ENCODE assay signal across 9 mouse cellular contexts in the genomic region with DNA sequence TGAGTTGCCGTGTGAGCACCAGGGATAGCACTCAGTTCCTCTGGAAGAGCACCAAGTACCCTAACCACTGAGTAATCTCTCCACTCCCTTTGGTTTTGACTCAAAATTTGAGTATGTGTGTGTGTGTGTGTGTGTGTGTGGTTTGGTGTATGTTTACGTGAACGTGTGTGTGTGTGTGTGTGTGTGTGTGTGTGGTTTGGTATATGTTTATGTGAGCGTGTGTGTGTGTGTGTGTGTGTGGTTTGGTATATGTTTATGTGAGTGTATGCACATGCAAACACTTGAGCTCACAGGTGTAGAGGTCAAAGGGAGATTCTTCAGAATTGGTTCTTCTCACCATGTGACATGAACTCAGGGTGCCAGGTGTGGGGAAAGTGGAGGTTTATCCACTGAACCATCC. TPM values are rescaled to one million over a fixed set of nuclear protein-coding genes. Genes with fewer than 3 reads are reported as not detected.
DNase-seq lines count a peak whose midpoint lies in the region; ATAC-seq lines count a peak whose summit lies in the region.
"Had no signal": no experiment of that assay in that cellular context is flagged by ENCODE, and none has a peak within 500 bp of the region (broad histone marks: within the 10 kb centered on the region; RNA-seq: fewer than 3 reads in every experiment).

No protein-coding gene starts in this region.

- DNase-seq in heart, embryonic 10.5 days (ENCODE audit: low spot score): peak; percentile 82
- DNase-seq in heart, postnatal 14 days: no peak
- peak; percentile 20 for DNase-seq in CD4-positive helper T cell, adult 2 months (ENCODE audit: low read depth, low spot score)
- no peak for DNase-seq in testis, postnatal 14 days (ENCODE audit: low spot score)
- no peak for DNase-seq in thymus, postnatal 0 days (ENCODE audit: low spot score)
- DNase-seq in layer of hippocampus, adult 11-12 months (ENCODE audit: low spot score): no peak
- DNase-seq: thymus, postnatal 25 days had no signal

- no peaks in the 10 kb centered on the region for H3K4me1 ChIP-seq in heart, embryonic 10.5 days
- H3K4me1 ChIP-seq in hindbrain, embryonic 12.5 days: no peaks in the 10 kb centered on the region

- no peaks in the 10 kb centered on the region for H3K9me3 ChIP-seq in heart, embryonic 10.5 days
- no peaks in the 10 kb centered on the region for H3K9me3 ChIP-seq in hindbrain, embryonic 12.5 days (replicated peaks)

- H3K36me3 ChIP-seq in heart, embryonic 10.5 days: no peaks in the 10 kb centered on the region
- no peaks in the 10 kb centered on the region for H3K36me3 ChIP-seq in hindbrain, embryonic 12.5 days

- no peak overlapping the region for H3K4me3 ChIP-seq in heart, embryonic 10.5 days
- H3K4me3 ChIP-seq in hindbrain, embryonic 12.5 days: no peak overlapping the region

- H3K27me3 ChIP-seq in heart, embryonic 10.5 days (ENCODE audit: insufficient read depth, poor library complexity, severe bottlenecking): no peaks in the 10 kb centered on the region
- no peaks in the 10 kb centered on the region for H3K27me3 ChIP-seq in hindbrain, embryonic 12.5 days

- no peak overlapping the region for H3K9ac ChIP-seq in hindbrain, embryonic 12.5 days

- WGBS in heart, embryonic 10.5 days: 56% methylated on average over 4 of the region's 4 CpGs
- WGBS in hindbrain, embryonic 12.5 days: 66% methylated on average over 4 of the region's 4 CpGs

- ATAC-seq in hindbrain, embryonic 12.5 days (ENCODE audit: low FRiP score): peak; percentile 94
- ATAC-seq in megakaryocyte progenitor cell, adult 5-6 weeks (replicated peaks; ENCODE audit: poor library complexity): peak; percentile 71

- intact Hi-C loops in heart, postnatal 14 days (cut with DNase I): no loop called here

- no peak overlapping the region for H3K4me2 ChIP-seq in hindbrain, embryonic 12.5 days (replicated peaks)

- H3K27ac ChIP-seq in heart, embryonic 10.5 days: no peak overlapping the region
- H3K27ac ChIP-seq in hindbrain, embryonic 12.5 days: no peak overlapping the region

RNA-seq across cellular contexts. Expression of a gene that starts 11.7 kb away (rescaled TPM):
- 3.8 and 5.0 TPM in 2 replicates for polyA plus RNA-seq in heart, embryonic 10.5 days (2016; fragmentation: Nextera tagmentation; extraction: Ambion mirVana)
- total RNA-seq in heart, postnatal 14 days (2021): under 1 TPM; 0.43 to 0.51 TPM
- 1.5 and 2.0 TPM in 2 replicates for polyA plus RNA-seq in hindbrain, embryonic 12.5 days (2016; fragmentation: Nextera tagmentation; extraction: Ambion mirVana)
- 1.0 TPM in 1 of 2 replicates, not detected in the other for total RNA-seq in megakaryocyte progenitor cell, adult 5-6 weeks (2015)
- not detected in 2 replicates for total RNA-seq in megakaryocyte progenitor cell, adult 5-6 weeks (2017)
- 0.19 TPM in 1 of 2 replicates, not detected in the other for polyA plus RNA-seq in thymus, postnatal 0 days (2015; fragmentation: Nextera tagmentation; extraction: Ambion mirVana)

RNA-seq across cellular contexts. Expression of a gene that starts 31.0 kb away (rescaled TPM):
- polyA plus RNA-seq in heart, embryonic 10.5 days (2016; fragmentation: Nextera tagmentation; extraction: Ambion mirVana): 2.3 and 3.9 TPM in 2 replicates
- 1 to 10 TPM in 1 of 2 experiments, under 1 TPM in 1; 0.37 to 1.8 TPM for total RNA-seq in heart, postnatal 14 days (2021)
- 26.8 and 27.4 TPM in 2 replicates for polyA plus RNA-seq in hindbrain, embryonic 12.5 days (2016; fragmentation: Nextera tagmentation; extraction: Ambion mirVana)
- 0.32 and 0.37 TPM in 2 replicates for total RNA-seq in megakaryocyte progenitor cell, adult 5-6 weeks (2015)
- total RNA-seq in megakaryocyte progenitor cell, adult 5-6 weeks (2017): 0.21 and 0.27 TPM in 2 replicates
- 0.81 and 1.1 TPM in 2 replicates for polyA plus RNA-seq in thymus, postnatal 0 days (2015; fragmentation: Nextera tagmentation; extraction: Ambion mirVana)

RNA-seq across cellular contexts. Expression of a gene that starts 40.9 kb away (rescaled TPM):
- polyA plus RNA-seq in heart, embryonic 10.5 days (2016; fragmentation: Nextera tagmentation; extraction: Ambion mirVana): 18.3 and 19.7 TPM in 2 replicates
- total RNA-seq in heart, postnatal 14 days (2021): 10 to 100 TPM; 12.3 to 14.0 TPM
- polyA plus RNA-seq in hindbrain, embryonic 12.5 days (2016; fragmentation: Nextera tagmentation; extraction: Ambion mirVana): 32.6 and 38.9 TPM in 2 replicates
- total RNA-seq in megakaryocyte progenitor cell, adult 5-6 weeks (2015): 13.8 and 16.8 TPM in 2 replicates
- 14.0 and 17.7 TPM in 2 replicates for total RNA-seq in megakaryocyte progenitor cell, adult 5-6 weeks (2017)
- 10.4 and 12.9 TPM in 2 replicates for polyA plus RNA-seq in thymus, postnatal 0 days (2015; fragmentation: Nextera tagmentation; extraction: Ambion mirVana)

RNA-seq across cellular contexts. Expression of a gene that starts 55.9 kb away (rescaled TPM):
- 55.2 and 60.1 TPM in 2 replicates for polyA plus RNA-seq in heart, embryonic 10.5 days (2016; fragmentation: Nextera tagmentation; extraction: Ambion mirVana)
- 10 to 100 TPM; 23.8 to 26.4 TPM for total RNA-seq in heart, postnatal 14 days (2021)
- polyA plus RNA-seq in hindbrain, embryonic 12.5 days (2016; fragmentation: Nextera tagmentation; extraction: Ambion mirVana): 79.5 and 83.2 TPM in 2 replicates
- total RNA-seq in megakaryocyte progenitor cell, adult 5-6 weeks (2015): 13.6 and 20.5 TPM in 2 replicates
- 20.1 and 23.0 TPM in 2 replicates for total RNA-seq in megakaryocyte progenitor cell, adult 5-6 weeks (2017)
- polyA plus RNA-seq in thymus, postnatal 0 days (2015; fragmentation: Nextera tagmentation; extraction: Ambion mirVana): 28.4 and 32.3 TPM in 2 replicates

Comparison
In these comparisons a context has a peak if more than half of its experiments do, and no peak if none do; other contexts are left out.
1. DNase-seq: peak in heart, embryonic 10.5 days (single experiment) and CD4-positive helper T cell, adult 2 months (single experiment); none in heart, postnatal 14 days (0 of 2), testis, postnatal 14 days (single experiment), thymus, postnatal 0 days (single experiment) and layer of hippocampus, adult 11-12 months (single experiment).